Mouse (Mus musculus) forelimb bud, embryonic 11.5 days (tissue): ENCODE measurements around the gene Anln.
"Not testable (repeated sequence)": the region's sequence is repeated elsewhere in the genome, so short reads cannot be mapped to it uniquely, and the experiment has no call there.

Source experiments
- DNase-seq: peaks from one replicate; pipeline ENCODE4 v3.0.0-alpha.2; 2012; ENCODE audit warnings: low read depth, low spot score

Gene Anln

DNA sequence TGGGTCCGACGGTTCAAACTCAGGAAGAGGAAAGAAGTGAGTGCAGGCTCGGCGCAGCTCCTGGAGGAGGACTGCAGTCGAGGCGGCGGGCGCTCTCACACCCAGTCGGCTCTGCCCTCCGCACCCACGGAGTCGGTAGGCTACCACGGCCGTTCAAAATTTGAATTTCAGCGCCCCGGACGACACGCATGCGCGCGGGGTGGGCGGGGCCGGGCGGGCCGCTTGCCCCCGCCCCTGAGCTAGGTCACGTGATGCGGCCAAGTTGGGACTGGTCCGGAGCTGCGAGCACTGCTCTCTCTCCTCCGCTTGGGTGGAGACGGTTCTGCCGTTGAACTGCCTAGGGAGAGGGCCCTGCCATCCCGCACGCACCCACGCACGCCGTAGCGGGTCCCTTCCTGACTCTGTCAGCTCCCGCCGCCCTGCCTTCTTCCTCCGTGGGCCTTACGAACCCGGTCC is at the start of gene Anln:
Anln (minus strand) TSS at position 168 of the 456 bp plus-strand sequence.
- DNase-seq = peak; percentile 94

- DNase-seq = no peak
Observed at GRCm38 (mm10) chr9:22434101-22434500, 45.1 kb upstream of the Anln start.

DNA sequence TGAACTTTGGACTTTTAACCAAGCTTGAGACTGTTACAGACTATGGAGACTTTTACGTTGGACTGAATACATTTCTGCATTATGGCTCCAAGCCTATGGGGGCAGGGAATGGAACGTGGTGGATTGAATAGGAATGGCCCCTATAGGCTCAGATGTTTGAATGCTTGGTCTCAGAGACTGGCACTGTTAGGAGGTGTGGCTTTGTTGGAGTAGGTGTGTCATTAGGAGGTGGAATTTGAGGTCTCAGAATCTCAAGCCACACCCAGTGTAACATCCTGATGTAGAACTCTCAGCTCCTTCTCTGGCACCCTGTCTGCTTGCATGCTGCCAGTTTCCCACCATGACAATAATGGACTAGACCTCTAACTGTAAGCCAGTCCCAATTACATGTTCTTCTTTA is 44.2 kb upstream of the Anln start:
- no peak for DNase-seq

DNA sequence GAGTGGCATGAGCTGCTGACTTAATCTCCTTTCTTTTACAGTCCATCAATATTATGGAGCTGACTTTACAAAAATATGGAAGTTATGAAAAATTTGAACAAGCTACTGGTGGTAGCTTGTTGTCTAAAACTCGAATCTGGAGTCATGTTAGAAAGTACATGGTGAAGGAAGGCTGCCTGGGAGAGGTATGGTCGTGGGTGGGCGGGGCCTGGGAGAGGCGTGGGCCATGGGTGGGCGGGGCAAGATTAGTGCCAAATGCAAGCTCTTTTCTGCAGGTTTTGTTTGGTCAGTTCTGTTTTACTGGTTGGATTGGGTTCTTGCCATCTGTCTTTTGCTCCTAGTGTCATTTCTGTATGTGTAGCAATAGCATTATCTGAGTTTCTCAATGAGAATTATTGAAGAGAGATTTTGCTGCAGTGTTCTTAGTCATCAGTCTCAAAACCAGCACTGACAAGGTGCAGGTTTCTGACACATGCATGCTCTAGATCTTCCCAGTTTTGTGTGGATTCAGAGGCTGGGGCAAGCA is 41.4 kb upstream of the Anln start:
- DNase-seq = no peak

DNA sequence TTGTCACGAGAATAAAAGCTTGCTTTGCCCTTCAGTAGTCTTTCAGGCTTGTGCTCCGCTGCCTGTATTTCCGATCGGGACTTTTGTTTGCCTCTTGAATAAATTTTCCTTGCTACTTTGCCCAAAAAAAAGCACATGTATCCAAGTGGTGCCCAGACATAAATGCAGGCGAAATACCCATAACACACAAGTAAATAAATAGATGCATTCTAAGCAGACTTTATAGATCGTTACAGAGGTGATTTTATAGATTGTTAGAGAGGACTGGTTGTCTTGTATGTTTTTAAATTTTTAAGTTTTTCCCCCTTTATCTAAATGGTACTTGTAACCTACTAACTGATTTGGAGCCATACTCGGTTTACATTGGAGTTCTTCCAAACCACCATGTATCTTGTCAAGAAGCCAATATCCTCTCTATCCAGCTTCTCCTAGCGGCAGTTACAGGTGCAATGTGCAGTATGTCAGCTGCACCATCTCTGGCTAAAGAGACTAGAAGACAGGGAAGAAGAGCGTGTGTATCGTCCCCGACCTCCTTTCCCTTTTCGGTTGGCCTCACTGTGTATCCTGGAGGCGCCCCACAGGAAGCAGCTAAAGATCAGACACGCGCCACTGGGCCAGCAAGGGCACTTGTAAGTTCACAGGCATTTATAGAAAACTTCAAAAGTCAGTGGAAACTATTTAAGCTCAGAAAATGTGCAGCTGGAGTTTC is 40.7 kb upstream of the Anln start:
- no peak for DNase-seq

DNA sequence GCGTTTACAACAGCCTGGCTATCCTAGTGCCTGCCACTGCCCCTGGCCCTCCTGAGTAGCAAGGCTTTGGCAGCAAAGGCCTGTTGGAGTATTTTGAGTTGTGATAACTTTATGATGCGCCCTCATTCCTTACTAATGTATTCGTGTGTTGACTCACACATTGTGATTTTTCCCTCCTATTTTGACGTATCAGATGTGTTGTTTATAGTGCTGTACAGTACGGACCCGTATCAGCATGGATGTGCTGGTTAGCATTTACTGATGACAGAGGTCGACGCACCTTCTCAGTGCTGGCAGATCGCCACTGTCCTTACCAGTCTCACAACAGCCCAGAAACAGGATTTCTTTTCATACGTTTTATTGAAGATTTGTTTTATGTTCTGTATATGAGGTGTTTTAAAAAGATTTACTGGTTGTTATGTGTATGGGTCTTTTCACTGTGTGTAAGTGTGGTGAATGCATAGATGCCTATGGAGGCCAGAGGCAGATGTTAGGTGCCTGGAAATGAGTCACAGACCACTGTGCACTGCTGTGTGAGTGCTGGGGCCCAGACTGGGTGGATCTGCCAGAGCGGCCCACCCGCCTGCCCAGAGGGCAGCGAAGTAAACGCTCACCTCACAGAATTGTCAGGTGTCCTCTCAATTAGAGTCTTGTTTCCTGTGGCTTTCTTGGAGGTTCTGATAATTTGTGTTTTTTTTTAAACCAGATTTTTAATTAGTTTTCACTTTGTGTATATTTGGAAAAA is 39.9 kb upstream of the Anln start:
- DNase-seq = no peak

DNA sequence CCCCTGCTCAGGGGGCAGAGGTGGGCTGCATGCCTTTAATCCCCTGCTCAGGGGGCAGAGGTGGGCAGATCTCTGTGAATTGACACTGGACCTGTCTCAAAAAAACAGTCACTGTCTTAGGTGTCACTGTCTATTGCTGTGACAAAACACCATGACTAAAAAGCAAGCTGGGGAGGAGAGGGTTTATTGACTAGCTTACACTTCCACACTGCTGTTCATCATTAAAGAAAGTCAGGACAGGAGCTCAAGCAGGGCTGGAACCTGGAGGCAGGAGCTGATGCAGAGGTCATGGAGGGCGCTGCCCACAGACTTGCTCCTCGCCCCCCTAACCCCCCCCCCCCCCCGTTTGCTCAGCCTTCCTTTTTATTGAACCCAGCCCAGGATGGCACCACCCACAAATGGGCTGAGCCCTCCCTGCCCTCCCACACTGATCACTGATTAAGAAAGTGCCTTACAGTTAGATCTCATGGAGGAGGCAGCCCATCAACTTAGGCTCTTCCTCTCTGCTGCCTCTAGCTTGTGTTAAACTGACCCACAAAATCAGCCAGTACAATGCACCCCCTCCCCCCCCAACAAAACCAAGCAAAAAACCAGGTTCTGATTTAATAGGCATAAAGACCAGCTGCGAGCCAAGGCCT is 39.2 kb upstream of the Anln start:
- DNase-seq = no peak

GRCm38 (mm10) chr9:22424719-22425118 is 35.7 kb upstream of the Anln start:
- DNase-seq = no peak

- DNase-seq = no peak
Observed at GRCm38 (mm10) chr9:22424196-22424595, 35.2 kb upstream of the Anln start.

DNA sequence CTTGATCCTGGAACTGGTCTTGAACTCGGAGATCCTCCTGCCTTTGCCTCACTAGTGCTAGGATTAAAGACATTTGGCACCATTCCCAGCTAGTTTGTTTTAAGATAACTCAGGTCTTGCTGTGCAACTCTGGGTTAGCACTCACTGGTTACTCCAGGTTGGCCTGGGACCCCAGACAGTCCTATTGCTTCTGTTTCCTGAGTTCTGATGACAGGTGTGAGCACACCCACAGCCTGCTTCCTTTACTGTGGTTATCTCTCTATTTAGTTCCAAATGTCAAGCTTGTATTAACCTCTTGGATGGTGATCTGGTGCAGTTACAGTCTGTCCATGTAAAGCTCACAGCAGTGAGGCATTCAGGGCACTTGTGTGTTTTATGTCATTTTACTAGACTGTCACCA is 34.5 kb upstream of the Anln start:
- DNase-seq = no peak

- no peak for DNase-seq
Observed at GRCm38 (mm10) chr9:22422559-22422958, 33.6 kb upstream of the Anln start.

DNA sequence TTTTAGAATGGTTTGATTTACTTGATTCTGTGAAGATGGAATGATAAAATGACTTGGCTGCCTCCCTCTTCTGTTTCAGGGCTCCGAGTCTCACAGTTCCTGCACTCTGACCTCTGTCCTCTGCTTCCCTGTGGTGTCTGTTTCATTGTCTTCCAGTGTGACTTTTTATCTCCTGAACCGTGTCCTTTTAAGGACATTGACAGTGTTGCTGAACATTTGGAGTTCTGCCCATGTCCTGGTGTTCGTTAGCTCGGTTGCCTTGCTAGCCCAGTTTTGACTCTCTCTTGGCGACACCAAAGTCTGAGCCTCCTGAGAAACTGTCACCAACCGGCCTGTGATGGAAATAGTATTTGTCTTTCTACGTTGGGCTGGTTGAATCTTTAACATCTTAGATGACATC is 31.5 kb upstream of the Anln start:
- no peak for DNase-seq

DNA sequence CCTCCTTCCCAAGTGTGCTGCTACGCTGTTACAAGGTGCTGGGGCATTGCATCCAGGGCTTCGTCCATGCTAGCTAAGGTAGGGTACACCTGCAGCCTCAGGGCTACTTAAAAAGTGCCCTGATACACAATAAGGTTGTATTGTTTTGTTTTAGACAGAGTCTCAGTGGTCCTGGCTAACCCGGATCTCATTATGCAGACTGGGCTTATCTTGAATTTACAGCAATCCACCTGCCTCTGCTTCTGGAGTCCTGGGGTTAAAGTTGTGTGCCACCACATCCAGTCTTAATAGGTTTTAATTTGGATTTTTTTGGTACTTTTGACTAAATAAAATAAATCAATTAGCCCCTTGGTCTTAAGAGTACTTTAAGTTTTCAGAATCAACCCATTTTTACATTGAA is 30.9 kb upstream of the Anln start:
- DNase-seq = no peak

DNA sequence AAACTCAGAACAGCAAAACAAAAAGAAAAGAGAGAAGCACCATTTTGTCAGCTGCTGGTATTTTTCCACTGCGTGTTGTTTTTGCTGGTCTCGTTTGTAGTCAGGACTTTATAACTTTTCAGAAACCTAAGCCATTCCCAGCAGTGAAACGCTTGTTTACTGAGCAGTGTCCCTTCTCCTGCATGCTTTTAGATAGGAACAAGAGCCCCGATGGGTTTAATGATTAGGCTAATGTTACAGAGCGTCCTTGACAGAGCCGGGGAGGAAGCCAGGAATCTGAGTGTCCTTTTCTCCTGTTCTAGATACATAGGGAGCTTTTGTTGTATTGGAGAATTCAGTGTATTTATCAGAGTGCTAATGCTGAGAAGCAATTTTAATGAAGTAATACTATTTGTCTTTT is 28.6 kb upstream of the Anln start:
- DNase-seq = no peak

DNA sequence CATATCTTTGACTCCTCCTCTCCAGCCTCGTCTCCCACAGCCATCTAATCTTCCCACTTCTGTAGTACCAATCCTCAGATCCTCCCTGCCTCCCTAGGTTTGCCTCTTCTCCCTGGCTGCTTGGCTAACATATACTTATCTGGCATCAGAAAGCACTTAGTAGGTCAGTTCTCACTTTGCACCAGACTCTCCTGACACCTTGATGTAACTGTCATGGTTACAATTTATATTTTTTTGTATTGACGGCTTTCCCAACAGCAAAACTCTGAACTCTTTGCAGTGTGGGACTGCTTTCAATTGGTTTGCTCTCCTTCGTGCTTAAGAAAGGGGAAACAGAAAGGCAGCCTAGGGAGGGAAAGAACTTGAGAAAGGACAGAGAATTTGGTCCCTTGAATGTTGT is 27.2 kb upstream of the Anln start:
- DNase-seq = no peak

GRCm38 (mm10) chr9:22411002-22411857 is 22.2 kb upstream of the Anln start, which contains the start of gene 9530077C05Rik:
TSS of gene 9530077C05Rik (plus strand) at chr9:22411513.
- DNase-seq = peak; percentile 97

DNA sequence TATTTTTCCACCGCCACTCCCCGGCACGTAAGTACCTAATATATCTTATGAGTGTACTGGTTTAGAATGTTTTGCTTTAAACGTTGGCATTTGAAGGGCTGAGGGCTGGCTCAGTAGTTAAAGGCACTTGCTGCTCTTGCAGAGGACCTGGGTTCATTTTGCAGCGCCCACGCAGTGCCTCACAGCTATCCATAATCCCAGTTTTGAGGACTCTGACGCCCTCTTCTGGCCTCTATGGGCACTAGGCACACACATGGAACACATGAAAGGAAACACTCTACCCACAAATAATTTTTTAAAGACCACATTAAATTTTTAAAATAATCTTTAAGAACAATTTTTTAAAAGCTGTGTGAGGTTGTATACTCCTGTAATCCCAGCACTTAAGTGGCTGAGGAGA is 20.5 kb upstream of the Anln start:
- no peak for DNase-seq

DNA sequence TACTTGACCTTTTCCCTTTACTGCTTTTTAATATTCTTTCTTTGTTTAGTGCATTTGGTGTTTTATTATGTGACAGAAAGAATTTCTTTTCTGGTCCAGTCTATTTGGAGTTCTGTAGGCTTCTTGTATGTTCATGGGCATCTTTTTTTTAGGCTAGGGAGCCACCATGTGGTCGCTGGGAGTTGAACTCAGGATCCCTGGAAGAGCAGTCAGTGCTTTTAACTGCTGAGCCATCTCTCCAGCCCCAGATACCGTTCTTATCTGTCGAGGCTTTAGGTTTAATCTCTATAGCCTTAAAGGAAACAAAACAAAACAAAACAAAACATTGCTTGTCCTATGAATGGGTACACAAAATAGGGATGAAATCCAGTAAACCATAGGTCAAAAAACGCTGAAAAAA is 19.4 kb upstream of the Anln start:
- not testable (repeated sequence) for DNase-seq

- not testable (repeated sequence) for DNase-seq
Observed at GRCm38 (mm10) chr9:22407633-22408032, 18.6 kb upstream of the Anln start.

DNA sequence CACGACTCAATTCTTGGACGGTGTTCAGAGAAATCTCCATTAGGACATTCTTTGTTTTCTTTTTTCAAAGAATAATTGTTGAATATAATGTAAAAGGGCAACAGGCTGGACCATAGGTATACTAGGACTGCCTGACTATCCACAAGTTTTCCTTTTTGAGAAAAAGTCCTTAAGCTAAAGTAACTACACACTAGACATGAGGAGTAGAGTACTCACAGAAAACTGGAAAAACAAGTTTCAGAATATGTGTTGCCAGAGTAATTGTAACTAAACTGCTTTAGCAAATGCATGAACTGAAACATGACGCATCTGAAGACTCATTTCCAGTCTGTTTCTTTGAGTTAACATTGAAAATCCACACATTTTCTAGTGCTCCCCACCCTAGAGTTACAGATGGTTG is 16.4 kb upstream of the Anln start:
- no peak for DNase-seq

GRCm38 (mm10) chr9:22403501-22403900 is 14.5 kb upstream of the Anln start:
- not testable (repeated sequence) for DNase-seq
